Mouse (Mus musculus): ENCODE results near the gene Coro2a.
A peak's percentile ranks its signal among the peaks of the same experiment; 100 is the strongest.

GRCm38 (mm10) chr4:46497286-46497892 lies 104.6 kb downstream of the Coro2a start:
- peak; percentile 91 for TF ChIP-seq CTCF (IDR thresholded peaks at IDR 0.05; ENCODE audit: insufficient read depth, low read length)
- no peak for TF ChIP-seq POLR2A (IDR thresholded peaks at IDR 0.05; ENCODE audit: borderline replicate concordance, extremely low read depth, low read depth, low read length)

Data from lung, adult 2 months (tissue).